Mouse (Mus musculus) stomach, embryonic 16.5 days (tissue): Measurements from ENCODE around the gene Ptms. TPM values are rescaled to one million over a fixed set of nuclear protein-coding genes. Genes with fewer than 3 reads are reported as not detected.

Source experiments
- ATAC-seq: fragments of 200-750 bp; cut with Nextera tagmentation; 2 replicates; pipeline ENCODE4 v1.8.0; 2017; ENCODE audit warnings: moderate number of reproducible peaks, moderate TSS enrichment; ENCODE audit not compliant: insufficient read depth, low FRiP score
- H3K27ac ChIP-seq: fragments of 300-500 bp; sonication (generic); 2 replicates; pipeline ENCODE4 v1.5.1; 2014; ENCODE audit warnings: low read length
- H3K27me3 ChIP-seq: fragments of 300-500 bp; sonication (generic); 2 replicates; pipeline ENCODE4 v1.6.1; 2014; ENCODE audit warnings: low read length, control low read depth, mixed read lengths; ENCODE audit not compliant: control insufficient read depth, insufficient read depth
- H3K36me3 ChIP-seq: fragments of 300-500 bp; sonication (generic); 2 replicates; pipeline ENCODE4 v1.6.1; 2014; ENCODE audit warnings: low read length; ENCODE audit not compliant: control insufficient read depth, insufficient read depth
- H3K4me1 ChIP-seq: fragments of 300-500 bp; sonication (generic); 2 replicates; pipeline ENCODE4 v1.6.1; 2014; ENCODE audit warnings: low read length, control low read depth, mixed read lengths; ENCODE audit not compliant: control insufficient read depth, insufficient read depth
- H3K4me2 ChIP-seq: fragments of 300-500 bp; sonication (generic); 2 replicates; pipeline ENCODE4 v1.6.1; 2014; ENCODE audit warnings: low read depth, low read length, mixed read lengths
- H3K4me3 ChIP-seq: fragments of 300-500 bp; sonication (generic); replicated peaks from 2 replicates; pipeline ENCODE4 v1.5.1; 2014; ENCODE audit warnings: mild to moderate bottlenecking, low read length
- H3K9ac ChIP-seq: fragments of 300-500 bp; sonication (generic); 2 replicates; pipeline ENCODE4 v1.6.1; 2014; ENCODE audit warnings: low read length
- H3K9me3 ChIP-seq: fragments of 300-500 bp; sonication (generic); replicated peaks from 2 replicates; pipeline ENCODE4 v1.6.1; 2016; ENCODE audit warnings: low read length, control low read depth; ENCODE audit not compliant: control insufficient read depth
- WGBS: fragments of 180-500 bp; shearing (Covaris S2); extraction: QIAGEN DNeasy Blood & Tissue Kit; methylation state at CpG from one replicate; pipeline ENCODE4 v1.1.7; 2014; 5-methylcytosine and 5-hydroxymethylcytosine counted together
- polyA plus RNA-seq: library from polyadenylated mRNA; unstranded; fragments of >200 nt; fragmentation: Nextera tagmentation; extraction: Ambion mirVana; gene quantifications from 2 replicates; pipeline ENCODE4 v1.2.1, GENCODE M21; 2015

Gene Ptms
- polyA plus RNA-seq, 1 experiment from 2014 or later = 177 TPM

DNA sequence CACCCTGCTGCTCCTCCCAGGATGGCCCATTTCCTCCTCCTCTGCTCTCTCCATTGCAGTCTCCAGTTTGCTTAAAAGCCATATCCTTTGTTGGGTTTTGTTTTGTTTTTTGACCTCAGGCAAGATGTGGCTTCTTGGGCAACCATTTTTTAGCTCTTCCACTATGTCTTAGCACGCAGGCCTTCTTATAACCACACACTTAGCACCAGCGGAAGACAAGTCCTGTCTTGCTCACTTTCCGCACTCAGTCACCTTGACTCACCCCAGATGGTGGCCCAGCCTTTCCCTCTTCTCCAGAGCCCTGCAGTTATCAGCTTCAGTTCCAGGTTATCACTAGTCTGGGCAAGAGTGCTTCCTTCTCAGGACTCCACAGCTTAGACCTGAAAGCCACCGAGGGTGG lies 35.3 kb upstream of the Ptms start:
- Histone ChIP-seq H3K9me3 (no peaks in the 10 kb centered on the region), H3K9ac (no peak overlapping the region), H3K4me3 (no peak overlapping the region), H3K4me1 (no peaks in the 10 kb centered on the region), H3K27me3 (no peaks in the 10 kb centered on the region), H3K27ac (no peak overlapping the region), H3K36me3 (peaks cover 20% of the 10 kb centered on the region), H3K4me2 (no peak overlapping the region)
- no peak for ATAC-seq
- WGBS = 90% methylated on average over 4 of the region's 4 CpGs

DNA sequence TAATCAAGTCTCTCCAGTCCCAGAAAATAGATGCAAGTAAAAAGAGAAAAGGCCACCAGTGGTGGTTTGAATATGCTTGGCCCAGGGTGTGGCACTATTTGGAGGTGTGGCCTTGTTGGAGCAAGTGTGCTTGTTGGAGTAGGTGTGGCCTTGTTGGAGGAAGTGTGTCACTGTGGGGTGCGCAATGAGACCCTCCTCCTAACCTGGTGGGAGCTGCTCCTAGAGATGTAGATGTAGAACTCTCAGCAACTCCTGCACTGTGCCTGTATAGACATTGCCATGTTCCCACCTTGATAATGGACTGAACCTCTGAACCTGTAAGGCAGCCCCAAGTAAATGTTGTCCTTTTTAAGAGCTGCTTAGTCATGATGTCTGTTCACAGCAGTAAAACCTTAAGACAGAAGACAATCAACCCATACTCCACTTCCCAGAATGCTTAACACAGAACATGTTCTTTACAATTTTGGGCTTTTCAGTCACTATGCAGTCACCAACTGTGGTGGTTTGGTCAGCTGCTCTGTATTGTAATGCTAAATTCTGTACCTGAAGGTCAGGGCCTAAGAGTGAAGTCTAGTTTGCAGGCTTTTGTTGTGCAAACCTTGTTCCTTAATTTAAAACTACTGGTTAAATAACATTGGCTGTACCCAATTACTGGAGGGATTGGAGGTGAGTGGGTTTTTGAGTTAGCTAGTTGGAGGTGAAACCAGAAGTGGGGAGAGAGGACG lies 34.2 kb upstream of the Ptms start:
- no peaks in the 10 kb centered on the region for H3K9me3 ChIP-seq
- no peak overlapping the region for H3K27ac ChIP-seq
- no peak for ATAC-seq

DNA sequence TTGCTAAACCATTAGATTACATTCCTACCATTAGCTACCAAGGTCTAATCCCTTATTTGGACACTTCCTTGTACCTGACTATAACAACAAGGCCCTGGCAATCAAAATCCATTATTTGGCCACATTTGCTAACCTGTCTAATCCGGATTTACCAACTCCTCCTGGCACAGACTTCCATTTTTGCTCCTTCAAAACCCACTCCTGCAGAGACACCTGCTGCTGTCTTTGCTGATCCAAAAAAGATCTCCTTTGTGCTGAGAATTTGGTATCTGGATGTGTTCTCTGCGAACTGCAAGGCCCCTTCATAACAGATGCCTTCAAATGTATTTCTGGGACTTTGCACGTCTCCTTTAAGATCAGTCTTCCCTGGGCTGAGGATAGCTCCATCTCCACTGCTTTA lies 23.6 kb upstream of the Ptms start:
- peaks cover 5% of the 10 kb centered on the region for H3K36me3 ChIP-seq
- WGBS = 89% methylated on average over 3 of the region's 3 CpGs
- no peaks in the 10 kb centered on the region for H3K9me3 ChIP-seq
- H3K9ac ChIP-seq = no peak overlapping the region
- H3K27ac ChIP-seq = no peak overlapping the region
- no peaks in the 10 kb centered on the region for H3K27me3 ChIP-seq
- no peak overlapping the region for H3K4me2 ChIP-seq
- no peak overlapping the region for H3K4me3 ChIP-seq
- ATAC-seq = no peak
- no peaks in the 10 kb centered on the region for H3K4me1 ChIP-seq

More for the DNA sequence above, 34.2 kb upstream of the Ptms start:
- Histone ChIP-seq H3K4me3 (no peak overlapping the region), H3K9ac (no peak overlapping the region), H3K36me3 (peaks cover 14% of the 10 kb centered on the region), H3K4me1 (no peaks in the 10 kb centered on the region), H3K27me3 (no peaks in the 10 kb centered on the region), H3K4me2 (no peak overlapping the region)
- WGBS = 77% methylated on average over 2 of the region's 2 CpGs

DNA sequence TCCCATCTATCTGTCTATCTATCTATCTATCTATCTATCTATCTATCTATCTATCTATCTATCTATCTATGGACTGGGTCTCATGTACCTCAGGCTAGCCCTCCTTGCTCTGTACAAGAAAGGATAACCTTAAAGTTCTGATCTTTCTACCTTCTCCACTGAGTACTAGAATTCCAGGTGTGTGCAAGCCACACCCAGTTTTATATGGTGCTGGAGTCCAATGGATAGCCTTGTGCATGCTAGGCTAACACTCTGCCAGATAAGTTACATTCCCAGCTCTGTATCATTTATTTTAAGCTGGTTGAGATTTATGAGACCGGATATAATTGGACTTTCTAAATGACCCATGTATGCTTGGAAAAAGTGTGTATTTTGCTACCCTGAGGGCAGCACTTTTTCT lies 21.8 kb upstream of the Ptms start:
- no peak overlapping the region for H3K27ac ChIP-seq
- H3K36me3 ChIP-seq = peaks cover 12% of the 10 kb centered on the region
- no peak overlapping the region for H3K9ac ChIP-seq
- no peak for ATAC-seq
- WGBS = 87% methylated on average over 1 of the region's 1 CpGs
- H3K9me3 ChIP-seq = no peaks in the 10 kb centered on the region
- H3K27me3 ChIP-seq = no peaks in the 10 kb centered on the region
- no peak overlapping the region for H3K4me2 ChIP-seq
- H3K4me1 ChIP-seq = no peaks in the 10 kb centered on the region
- no peak overlapping the region for H3K4me3 ChIP-seq

DNA sequence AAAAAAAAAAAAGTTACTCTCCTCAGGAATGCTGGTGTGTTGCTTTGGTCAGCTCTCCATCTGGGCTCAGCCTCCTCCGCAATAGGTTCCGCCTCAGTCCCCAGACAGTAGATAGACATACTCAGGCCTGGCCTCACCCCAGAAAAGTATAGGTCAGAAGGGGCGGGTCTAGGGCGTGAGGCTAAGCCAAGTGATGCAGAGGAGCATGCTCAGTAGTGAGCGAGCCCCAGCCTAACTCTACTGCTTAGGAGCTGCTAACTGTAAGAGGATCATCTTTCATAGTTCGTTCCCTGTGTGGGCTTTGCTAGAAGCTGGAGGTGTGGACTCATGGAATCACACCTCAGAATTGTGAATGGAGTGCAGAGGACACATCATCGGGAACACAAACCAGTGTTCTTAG lies 18.7 kb upstream of the Ptms start:
- no peaks in the 10 kb centered on the region for H3K27me3 ChIP-seq
- WGBS = 89% methylated on average over 7 of the region's 7 CpGs
- no peak overlapping the region for H3K4me2 ChIP-seq
- no peak overlapping the region for H3K9ac ChIP-seq
- H3K27ac ChIP-seq = no peak overlapping the region
- H3K36me3 ChIP-seq = peaks cover 25% of the 10 kb centered on the region
- no peak overlapping the region for H3K4me3 ChIP-seq
- H3K9me3 ChIP-seq = no peaks in the 10 kb centered on the region
- H3K4me1 ChIP-seq = no peaks in the 10 kb centered on the region
- no peak for ATAC-seq

DNA sequence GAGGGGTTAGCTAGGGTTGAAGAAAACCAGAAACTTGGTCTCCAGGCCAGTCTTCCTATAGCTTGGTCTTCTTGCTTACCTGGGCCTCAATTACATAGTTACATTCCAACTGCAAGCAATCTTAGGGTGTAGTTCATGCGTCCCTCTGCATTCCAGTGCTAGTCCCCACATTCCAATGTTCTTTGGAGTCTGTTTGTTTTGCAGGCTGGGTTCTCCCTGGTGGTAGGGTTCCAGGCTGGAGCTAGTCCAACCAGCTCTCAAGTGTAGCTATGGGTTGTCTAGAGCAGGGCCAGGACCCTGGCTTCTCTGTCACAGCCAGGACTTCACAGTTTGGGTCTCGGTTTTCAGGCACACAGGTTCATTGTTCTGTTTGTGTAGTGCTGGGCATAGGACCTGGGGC lies 17.6 kb upstream of the Ptms start:
- H3K4me2 ChIP-seq = no peak overlapping the region
- H3K9ac ChIP-seq = no peak overlapping the region
- 67% methylated on average over 2 of the region's 2 CpGs for WGBS
- peaks cover 25% of the 10 kb centered on the region for H3K36me3 ChIP-seq
- no peak overlapping the region; the same call in 1 of the 2 replicates for H3K27ac ChIP-seq
- no peak for ATAC-seq
- no peak overlapping the region for H3K4me3 ChIP-seq
- H3K9me3 ChIP-seq = no peaks in the 10 kb centered on the region; the same call in 1 of the 2 replicates
- H3K27me3 ChIP-seq = no peaks in the 10 kb centered on the region
- peaks cover 5% of the 10 kb centered on the region for H3K4me1 ChIP-seq

DNA sequence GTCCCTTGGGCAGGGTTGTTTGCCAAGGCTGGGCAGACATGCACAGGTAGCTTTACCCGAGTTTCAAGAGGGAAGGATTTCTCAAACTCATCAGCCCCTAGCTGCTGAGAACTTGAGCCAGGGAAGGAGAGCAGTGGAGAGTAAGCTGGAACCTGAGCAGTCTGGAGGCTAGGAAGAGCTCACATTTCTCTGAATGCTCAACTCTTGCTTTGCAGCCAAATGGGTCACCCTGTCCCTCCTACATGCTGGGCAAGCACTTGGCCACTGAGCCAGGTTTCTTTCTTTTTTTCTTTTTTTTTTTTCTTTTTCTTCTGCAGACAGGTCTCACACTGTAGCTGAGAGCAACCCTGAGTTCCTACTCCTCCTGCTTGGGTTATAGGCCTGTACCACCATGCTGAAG lies 16.8 kb upstream of the Ptms start:
- H3K4me1 ChIP-seq = peaks cover 10% of the 10 kb centered on the region
- H3K4me3 ChIP-seq = no peak overlapping the region
- H3K36me3 ChIP-seq = peaks cover 25% of the 10 kb centered on the region
- ATAC-seq = no peak
- no peak overlapping the region for H3K27ac ChIP-seq
- no peak overlapping the region for H3K9ac ChIP-seq
- no peaks in the 10 kb centered on the region; the same call in 1 of the 2 replicates for H3K9me3 ChIP-seq
- 71% methylated on average over 1 of the region's 1 CpGs for WGBS
- H3K4me2 ChIP-seq = no peak overlapping the region
- no peaks in the 10 kb centered on the region for H3K27me3 ChIP-seq

DNA sequence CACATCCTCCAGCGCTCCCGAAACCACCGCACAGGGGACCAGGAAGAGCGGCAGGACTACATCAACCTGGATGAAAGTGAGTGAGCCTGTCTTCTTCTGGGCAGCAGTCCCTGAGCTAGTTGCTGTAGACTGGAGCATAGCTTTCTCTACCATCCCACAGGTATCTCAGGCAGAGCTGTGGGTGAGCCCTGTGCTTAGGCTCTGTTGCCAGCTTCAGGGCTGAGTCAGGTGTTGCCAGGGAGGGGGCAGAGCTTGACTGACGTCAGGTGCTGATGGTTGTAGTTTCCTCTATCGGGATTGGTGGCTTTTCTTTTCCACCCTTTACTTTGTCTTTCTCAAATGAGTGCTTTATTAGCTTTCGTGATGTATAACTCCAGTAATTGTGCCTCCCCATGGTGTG lies 14.8 kb upstream of the Ptms start:
- Histone ChIP-seq H3K36me3 (peaks cover 25% of the 10 kb centered on the region), H3K27me3 (no peaks in the 10 kb centered on the region), H3K4me3 (no peak overlapping the region), H3K9me3 (no peaks in the 10 kb centered on the region; the same call in 1 of the 2 replicates), H3K9ac (no peak overlapping the region), H3K4me1 (peaks cover 18% of the 10 kb centered on the region), H3K4me2 (no peak overlapping the region), H3K27ac (no peak overlapping the region)
- ATAC-seq = no peak
- 93% methylated on average over 7 of the region's 7 CpGs for WGBS

DNA sequence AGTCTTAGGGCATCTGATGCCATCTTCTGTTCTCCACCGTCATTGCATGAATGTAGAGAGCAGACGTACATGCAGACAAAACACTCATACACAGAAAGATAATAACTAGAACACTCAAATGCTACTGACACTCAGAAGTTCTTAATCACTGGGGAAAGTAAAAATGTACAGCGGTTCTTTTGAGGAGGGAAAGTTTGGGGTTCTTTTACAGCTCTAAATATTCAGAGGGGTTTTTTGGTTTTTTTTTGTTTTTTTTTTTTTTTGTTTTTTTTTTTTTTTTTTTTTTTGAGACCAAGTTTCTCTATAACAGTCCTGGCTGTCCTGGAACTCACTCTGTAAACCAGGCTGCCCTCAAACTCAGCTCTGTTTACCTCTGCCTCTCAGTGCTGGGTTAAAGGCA lies 13.2 kb upstream of the Ptms start:
- peaks cover 22% of the 10 kb centered on the region for H3K4me1 ChIP-seq
- no peak for ATAC-seq
- H3K27me3 ChIP-seq = no peaks in the 10 kb centered on the region
- 88% methylated on average over 3 of the region's 3 CpGs for WGBS
- H3K4me3 ChIP-seq = no peak overlapping the region
- H3K27ac ChIP-seq = no peak overlapping the region
- no peak overlapping the region for H3K9ac ChIP-seq
- H3K4me2 ChIP-seq = no peak overlapping the region
- H3K9me3 ChIP-seq = no peaks in the 10 kb centered on the region; the same call in 1 of the 2 replicates
- H3K36me3 ChIP-seq = peaks cover 16% of the 10 kb centered on the region; the same call in 1 of the 2 replicates
